Mouse (Mus musculus): ENCODE measurements at regions not wholly inside any gene's neighbourhood (a gene's known extent, or its start where the extent isn't known, plus 50 kb on each side); places are given as distances from the start of the nearest gene placed in this dataset.

GRCm38 (mm10) chr3:128565386-128565785 is 634.3 kb upstream of the Pitx2 start:
- no peaks in the 10 kb centered on the region for H3K27me3 ChIP-seq (ENCODE audit: control insufficient read depth, insufficient read depth, low read length)
- no peak for DNase-seq (ENCODE audit: low read depth in 1 of 2, low spot score in 2 of 2)
- no peak overlapping the region for H3K27ac ChIP-seq (ENCODE audit: insufficient read depth, low read length)
- H3K4me3 ChIP-seq (ENCODE audit: extremely low read depth, insufficient read depth, insufficient read length), result no peak overlapping the region
- H3K4me1 ChIP-seq (ENCODE audit: control insufficient read depth, insufficient read depth, insufficient read length), result no peaks in the 10 kb centered on the region
- TF ChIP-seq CTCF (IDR thresholded peaks at IDR 0.05; ENCODE audit: extremely low read depth, insufficient read depth, insufficient read length, insufficient replicate concordance) (no peak), POLR2A (IDR thresholded peaks at IDR 0.05; ENCODE audit: low read depth, low read length) (no peak)
- H3K36me3 ChIP-seq (ENCODE audit: control insufficient read depth, insufficient read depth, low read length), result no peaks in the 10 kb centered on the region
- 84% methylated on average over 8 of the region's 8 CpGs for WGBS

GRCm38 (mm10) chr3:128546416-128547327 is 650.5 kb upstream of the Fam241a start:
- H3K27ac ChIP-seq (ENCODE audit: insufficient read depth, low read length), result no peak overlapping the region
- TF ChIP-seq CTCF (IDR thresholded peaks at IDR 0.05; ENCODE audit: extremely low read depth, insufficient read depth, insufficient read length, insufficient replicate concordance), result no peak
- TF ChIP-seq POLR2A (IDR thresholded peaks at IDR 0.05; ENCODE audit: low read depth, low read length), result no peak
- DNase-seq (ENCODE audit: low read depth in 1 of 2, low spot score in 2 of 2), result no peak
- 83% methylated on average over 9 of the region's 9 CpGs for WGBS
- H3K4me1 ChIP-seq (ENCODE audit: control insufficient read depth, insufficient read depth, insufficient read length), result no peaks in the 10 kb centered on the region
- no peaks in the 10 kb centered on the region for H3K27me3 ChIP-seq (ENCODE audit: control insufficient read depth, insufficient read depth, low read length)
- H3K4me3 ChIP-seq (ENCODE audit: extremely low read depth, insufficient read depth, insufficient read length), result no peak overlapping the region
- H3K36me3 ChIP-seq (ENCODE audit: control insufficient read depth, insufficient read depth, low read length), result no peaks in the 10 kb centered on the region

- no peak for DNase-seq (ENCODE audit: low read depth in 1 of 2, low spot score in 2 of 2)
- 90% methylated on average over 4 of the region's 4 CpGs for WGBS
- Histone ChIP-seq H3K27me3 (ENCODE audit: control insufficient read depth, insufficient read depth, low read length) (no peaks in the 10 kb centered on the region), H3K27ac (ENCODE audit: insufficient read depth, low read length) (no peak overlapping the region), H3K36me3 (ENCODE audit: control insufficient read depth, insufficient read depth, low read length) (no peaks in the 10 kb centered on the region), H3K4me1 (ENCODE audit: control insufficient read depth, insufficient read depth, insufficient read length) (no peaks in the 10 kb centered on the region), H3K4me3 (ENCODE audit: extremely low read depth, insufficient read depth, insufficient read length) (no peak overlapping the region)
- TF ChIP-seq CTCF (IDR thresholded peaks at IDR 0.05; ENCODE audit: extremely low read depth, insufficient read depth, insufficient read length, insufficient replicate concordance) (no peak), POLR2A (IDR thresholded peaks at IDR 0.05; ENCODE audit: low read depth, low read length) (no peak)
Observed at GRCm38 (mm10) chr3:128525427-128525826, 629.3 kb upstream of the Fam241a start.

GRCm38 (mm10) chr3:128520671-128521103 is 624.6 kb upstream of the Fam241a start:
- 81% methylated on average over 7 of the region's 7 CpGs for WGBS

GRCm38 (mm10) chr3:128519913-128520316 is 623.8 kb upstream of the Fam241a start:
- WGBS, result 89% methylated on average over 6 of the region's 6 CpGs
- no peak for TF ChIP-seq CTCF (IDR thresholded peaks at IDR 0.05; ENCODE audit: extremely low read depth, insufficient read depth, insufficient read length, insufficient replicate concordance)
- TF ChIP-seq POLR2A (IDR thresholded peaks at IDR 0.05; ENCODE audit: low read depth, low read length), result no peak
- no peaks in the 10 kb centered on the region for H3K36me3 ChIP-seq (ENCODE audit: control insufficient read depth, insufficient read depth, low read length)
- H3K27me3 ChIP-seq (ENCODE audit: control insufficient read depth, insufficient read depth, low read length), result no peaks in the 10 kb centered on the region
- no peak overlapping the region for H3K4me3 ChIP-seq (ENCODE audit: extremely low read depth, insufficient read depth, insufficient read length)
- no peak for DNase-seq (ENCODE audit: low read depth in 1 of 2, low spot score in 2 of 2)
- no peak overlapping the region for H3K27ac ChIP-seq (ENCODE audit: insufficient read depth, low read length)
- H3K4me1 ChIP-seq (ENCODE audit: control insufficient read depth, insufficient read depth, insufficient read length), result no peaks in the 10 kb centered on the region

More at GRCm38 (mm10) chr3:128520671-128521103, 624.6 kb upstream of the Fam241a start:
- Histone ChIP-seq H3K36me3 (ENCODE audit: control insufficient read depth, insufficient read depth, low read length) (no peaks in the 10 kb centered on the region), H3K4me1 (ENCODE audit: control insufficient read depth, insufficient read depth, insufficient read length) (no peaks in the 10 kb centered on the region), H3K27ac (ENCODE audit: insufficient read depth, low read length) (no peak overlapping the region), H3K27me3 (ENCODE audit: control insufficient read depth, insufficient read depth, low read length) (no peaks in the 10 kb centered on the region), H3K4me3 (ENCODE audit: extremely low read depth, insufficient read depth, insufficient read length) (no peak overlapping the region)
- DNase-seq (ENCODE audit: low read depth in 1 of 2, low spot score in 2 of 2), result no peak
- TF ChIP-seq CTCF (IDR thresholded peaks at IDR 0.05; ENCODE audit: extremely low read depth, insufficient read depth, insufficient read length, insufficient replicate concordance), result no peak
- no peak for TF ChIP-seq POLR2A (IDR thresholded peaks at IDR 0.05; ENCODE audit: low read depth, low read length)

GRCm38 (mm10) chr3:128518806-128519205 is 622.7 kb upstream of the Fam241a start:
- Histone ChIP-seq H3K4me3 (ENCODE audit: extremely low read depth, insufficient read depth, insufficient read length) (no peak overlapping the region), H3K4me1 (ENCODE audit: control insufficient read depth, insufficient read depth, insufficient read length) (no peaks in the 10 kb centered on the region), H3K36me3 (ENCODE audit: control insufficient read depth, insufficient read depth, low read length) (no peaks in the 10 kb centered on the region), H3K27ac (ENCODE audit: insufficient read depth, low read length) (no peak overlapping the region), H3K27me3 (ENCODE audit: control insufficient read depth, insufficient read depth, low read length) (no peaks in the 10 kb centered on the region)
- WGBS, result 83% methylated on average over 4 of the region's 4 CpGs
- TF ChIP-seq CTCF (IDR thresholded peaks at IDR 0.05; ENCODE audit: extremely low read depth, insufficient read depth, insufficient read length, insufficient replicate concordance) (no peak), POLR2A (IDR thresholded peaks at IDR 0.05; ENCODE audit: low read depth, low read length) (no peak)
- DNase-seq (ENCODE audit: low read depth in 1 of 2, low spot score in 2 of 2), result no peak

GRCm38 (mm10) chr3:128471111-128471510 is 575.0 kb upstream of the Fam241a start:
- Histone ChIP-seq H3K4me1 (ENCODE audit: control insufficient read depth, insufficient read depth, insufficient read length) (no peaks in the 10 kb centered on the region), H3K27ac (ENCODE audit: insufficient read depth, low read length) (no peak overlapping the region), H3K4me3 (ENCODE audit: extremely low read depth, insufficient read depth, insufficient read length) (no peak overlapping the region), H3K36me3 (ENCODE audit: control insufficient read depth, insufficient read depth, low read length) (no peaks in the 10 kb centered on the region), H3K27me3 (ENCODE audit: control insufficient read depth, insufficient read depth, low read length) (no peaks in the 10 kb centered on the region)
- no peak for TF ChIP-seq CTCF (IDR thresholded peaks at IDR 0.05; ENCODE audit: extremely low read depth, insufficient read depth, insufficient read length, insufficient replicate concordance)
- no peak for TF ChIP-seq POLR2A (IDR thresholded peaks at IDR 0.05; ENCODE audit: low read depth, low read length)
- WGBS, result 48% methylated on average over 3 of the region's 3 CpGs
- no peak for DNase-seq (ENCODE audit: low read depth in 1 of 2, low spot score in 2 of 2)

All from spleen, adult 2 months (tissue).